Mouse (Mus musculus): ENCODE results near the gene Plekhg6. TPM values are rescaled to one million over a fixed set of nuclear protein-coding genes. Genes with fewer than 3 reads are reported as not detected.

Gene Plekhg6
- polyA plus RNA-seq, 1 experiment from 2014 or later: 2.8 TPM

- no peak overlapping the region for H3K27ac ChIP-seq (ENCODE audit: low read depth)
- no peak overlapping the region for H3K9ac ChIP-seq (ENCODE audit: low read length)
- peak; percentile 58 for ATAC-seq (replicated peaks; ENCODE audit: low FRiP score, low TSS enrichment, low read depth)
- H3K36me3 ChIP-seq (ENCODE audit: control insufficient read depth, insufficient read depth, low read length): no peaks in the 10 kb centered on the region
- H3K27me3 ChIP-seq (replicated peaks; ENCODE audit: control insufficient read depth, insufficient read depth, low read length): no peaks in the 10 kb centered on the region
- 15% methylated on average over 20 of the region's 20 CpGs for WGBS
- peak; percentile 84 for DNase-seq (ENCODE audit: low spot score)
- H3K4me2 ChIP-seq (ENCODE audit: low read length): peak overlapping the region; percentile 44
- peaks cover 21% of the 10 kb centered on the region for H3K4me1 ChIP-seq (replicated peaks; ENCODE audit: control insufficient read depth, insufficient read depth, low read length)
- peak overlapping the region; percentile 16; the same call in 1 of the 2 replicates for H3K4me3 ChIP-seq (ENCODE audit: low read depth, low read length)
- H3K9me3 ChIP-seq (ENCODE audit: control insufficient read depth, low read length): no peaks in the 10 kb centered on the region
These were observed 41.6 kb upstream of the Plekhg6 start for GRCm38 (mm10) chr6:125422051-125422822.

- Histone ChIP-seq H3K4me3 (ENCODE audit: low read depth, low read length) (no peak overlapping the region), H3K27me3 (replicated peaks; ENCODE audit: control insufficient read depth, insufficient read depth, low read length) (no peaks in the 10 kb centered on the region), H3K4me1 (replicated peaks; ENCODE audit: control insufficient read depth, insufficient read depth, low read length) (peaks cover 17% of the 10 kb centered on the region), H3K4me2 (ENCODE audit: low read length) (no peak overlapping the region), H3K9ac (ENCODE audit: low read length) (no peak overlapping the region), H3K9me3 (ENCODE audit: control insufficient read depth, low read length) (no peaks in the 10 kb centered on the region), H3K27ac (ENCODE audit: low read depth) (no peak overlapping the region), H3K36me3 (ENCODE audit: control insufficient read depth, insufficient read depth, low read length) (no peaks in the 10 kb centered on the region)
- DNase-seq (ENCODE audit: low spot score): no peak
- no peak for ATAC-seq (replicated peaks; ENCODE audit: low FRiP score, low TSS enrichment, low read depth)
- 57% methylated on average over 16 of the region's 16 CpGs for WGBS
These were observed 40.0 kb upstream of the Plekhg6 start for GRCm38 (mm10) chr6:125420458-125421063.

- Histone ChIP-seq H3K36me3 (ENCODE audit: control insufficient read depth, insufficient read depth, low read length) (no peaks in the 10 kb centered on the region), H3K27ac (ENCODE audit: low read depth) (no peak overlapping the region), H3K4me3 (ENCODE audit: low read depth, low read length) (no peak overlapping the region), H3K9me3 (ENCODE audit: control insufficient read depth, low read length) (no peaks in the 10 kb centered on the region), H3K27me3 (replicated peaks; ENCODE audit: control insufficient read depth, insufficient read depth, low read length) (no peaks in the 10 kb centered on the region), H3K9ac (ENCODE audit: low read length) (no peak overlapping the region), H3K4me2 (ENCODE audit: low read length) (no peak overlapping the region), H3K4me1 (replicated peaks; ENCODE audit: control insufficient read depth, insufficient read depth, low read length) (peaks cover 14% of the 10 kb centered on the region)
- peak; percentile 94 for DNase-seq (ENCODE audit: low spot score)
- 10% methylated on average over 9 of the region's 9 CpGs for WGBS
- peak; percentile 45 for ATAC-seq (replicated peaks; ENCODE audit: low FRiP score, low TSS enrichment, low read depth)
These were observed 38.2 kb upstream of the Plekhg6 start for GRCm38 (mm10) chr6:125418744-125419143.

- Histone ChIP-seq H3K4me2 (ENCODE audit: low read length) (no peak overlapping the region), H3K4me1 (replicated peaks; ENCODE audit: control insufficient read depth, insufficient read depth, low read length) (0 out of 2 replicates have a peak, but pooled peaks cover 5% of the 10 kb centered on the region), H3K27ac (ENCODE audit: low read depth) (no peak overlapping the region), H3K36me3 (ENCODE audit: control insufficient read depth, insufficient read depth, low read length) (no peaks in the 10 kb centered on the region), H3K9me3 (ENCODE audit: control insufficient read depth, low read length) (no peaks in the 10 kb centered on the region), H3K27me3 (replicated peaks; ENCODE audit: control insufficient read depth, insufficient read depth, low read length) (no peaks in the 10 kb centered on the region), H3K9ac (ENCODE audit: low read length) (no peak overlapping the region), H3K4me3 (ENCODE audit: low read depth, low read length) (no peak overlapping the region)
- no peak for ATAC-seq (replicated peaks; ENCODE audit: low FRiP score, low TSS enrichment, low read depth)
- 72% methylated on average over 9 of the region's 9 CpGs for WGBS
- DNase-seq (ENCODE audit: low spot score): no peak
These were observed 32.7 kb upstream of the Plekhg6 start for GRCm38 (mm10) chr6:125413326-125413725.

DNA sequence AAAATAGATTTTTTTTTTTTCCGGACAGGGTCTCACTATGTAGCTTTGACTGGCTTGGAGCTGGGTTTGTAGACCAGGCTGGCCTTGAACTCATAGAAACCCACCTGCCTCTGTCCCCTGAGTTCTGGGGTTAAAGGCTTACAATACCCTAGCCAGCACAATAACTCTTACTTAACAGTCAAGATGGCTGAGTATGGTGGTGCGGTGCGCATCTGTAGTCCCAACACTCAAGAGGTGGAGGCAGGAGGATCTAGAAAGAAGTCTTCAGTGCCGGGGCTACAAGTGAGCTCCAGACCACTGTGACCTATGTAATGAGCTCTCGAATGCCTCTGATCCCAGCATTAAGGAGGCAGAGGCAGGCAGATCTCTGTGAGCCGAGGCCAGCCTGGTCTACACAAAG, 31.1 kb upstream of the Plekhg6 start:
- WGBS: 93% methylated on average over 6 of the region's 6 CpGs

DNA sequence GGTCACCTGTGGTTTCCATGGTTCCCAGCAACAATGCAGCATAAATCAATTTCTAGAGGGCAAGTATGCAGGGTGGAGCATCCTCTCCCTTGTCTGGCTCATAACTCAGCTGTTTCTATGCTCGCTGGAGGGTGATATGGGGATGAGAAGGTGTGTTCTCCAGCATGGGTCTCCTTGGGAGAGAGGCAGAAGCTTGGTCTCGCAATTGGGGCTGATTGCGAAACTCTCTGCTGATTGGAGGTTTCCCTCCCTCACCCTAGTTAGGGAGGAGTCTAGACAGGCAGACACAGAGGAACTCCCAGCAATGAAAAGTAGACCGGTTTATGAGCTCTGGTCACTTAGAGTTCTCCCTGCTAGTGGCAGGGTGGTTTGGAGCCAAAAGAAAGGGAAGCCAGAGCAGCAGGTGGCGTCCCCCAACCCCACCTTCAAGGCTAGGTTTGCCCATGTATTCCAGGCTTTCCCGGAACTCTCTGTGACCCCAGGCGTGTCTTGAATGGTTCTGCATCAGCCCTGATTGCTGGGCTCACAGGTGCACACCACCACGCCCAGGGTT, 30.5 kb upstream of the Plekhg6 start:
- no peak overlapping the region for H3K27ac ChIP-seq (ENCODE audit: low read depth)
- DNase-seq (ENCODE audit: low spot score): peak; percentile 63
- no peak overlapping the region for H3K9ac ChIP-seq (ENCODE audit: low read length)
- H3K27me3 ChIP-seq (replicated peaks; ENCODE audit: control insufficient read depth, insufficient read depth, low read length): no peaks in the 10 kb centered on the region
- H3K36me3 ChIP-seq (ENCODE audit: control insufficient read depth, insufficient read depth, low read length): no peaks in the 10 kb centered on the region
- no peak overlapping the region for H3K4me2 ChIP-seq (ENCODE audit: low read length)
- H3K4me3 ChIP-seq (ENCODE audit: low read depth, low read length): no peak overlapping the region
- no peaks in the 10 kb centered on the region for H3K9me3 ChIP-seq (ENCODE audit: control insufficient read depth, low read length)
- 0 out of 2 replicates have a peak, but pooled peaks cover 5% of the 10 kb centered on the region for H3K4me1 ChIP-seq (replicated peaks; ENCODE audit: control insufficient read depth, insufficient read depth, low read length)
- 47% methylated on average over 8 of the region's 8 CpGs for WGBS
- peak; percentile 73 for ATAC-seq (replicated peaks; ENCODE audit: low FRiP score, low TSS enrichment, low read depth)

More for the DNA sequence above, 31.1 kb upstream of the Plekhg6 start:
- Histone ChIP-seq H3K9me3 (ENCODE audit: control insufficient read depth, low read length) (no peaks in the 10 kb centered on the region), H3K9ac (ENCODE audit: low read length) (no peak overlapping the region), H3K36me3 (ENCODE audit: control insufficient read depth, insufficient read depth, low read length) (no peaks in the 10 kb centered on the region), H3K27me3 (replicated peaks; ENCODE audit: control insufficient read depth, insufficient read depth, low read length) (no peaks in the 10 kb centered on the region), H3K4me2 (ENCODE audit: low read length) (no peak overlapping the region), H3K4me3 (ENCODE audit: low read depth, low read length) (no peak overlapping the region), H3K27ac (ENCODE audit: low read depth) (no peak overlapping the region), H3K4me1 (replicated peaks; ENCODE audit: control insufficient read depth, insufficient read depth, low read length) (0 out of 2 replicates have a peak, but pooled peaks cover 5% of the 10 kb centered on the region)
- no peak for ATAC-seq (replicated peaks; ENCODE audit: low FRiP score, low TSS enrichment, low read depth)
- no peak for DNase-seq (ENCODE audit: low spot score)

GRCm38 (mm10) chr6:125410551-125410950, 30.0 kb upstream of the Plekhg6 start:
- H3K27me3 ChIP-seq (replicated peaks; ENCODE audit: control insufficient read depth, insufficient read depth, low read length): no peaks in the 10 kb centered on the region
- no peaks in the 10 kb centered on the region for H3K36me3 ChIP-seq (ENCODE audit: control insufficient read depth, insufficient read depth, low read length)
- ATAC-seq (replicated peaks; ENCODE audit: low FRiP score, low TSS enrichment, low read depth) (0 out of 2 replicates have a peak, but pooled peaks have one; percentile 12), DNase-seq (ENCODE audit: low spot score) (no peak)
- 63% methylated on average over 11 of the region's 11 CpGs for WGBS
- no peak overlapping the region for H3K9ac ChIP-seq (ENCODE audit: low read length)
- no peak overlapping the region for H3K4me2 ChIP-seq (ENCODE audit: low read length)
- no peaks in the 10 kb centered on the region for H3K9me3 ChIP-seq (ENCODE audit: control insufficient read depth, low read length)
- H3K27ac ChIP-seq (ENCODE audit: low read depth): no peak overlapping the region
- 0 out of 2 replicates have a peak, but pooled peaks cover 5% of the 10 kb centered on the region for H3K4me1 ChIP-seq (replicated peaks; ENCODE audit: control insufficient read depth, insufficient read depth, low read length)
- no peak overlapping the region for H3K4me3 ChIP-seq (ENCODE audit: low read depth, low read length)

DNA sequence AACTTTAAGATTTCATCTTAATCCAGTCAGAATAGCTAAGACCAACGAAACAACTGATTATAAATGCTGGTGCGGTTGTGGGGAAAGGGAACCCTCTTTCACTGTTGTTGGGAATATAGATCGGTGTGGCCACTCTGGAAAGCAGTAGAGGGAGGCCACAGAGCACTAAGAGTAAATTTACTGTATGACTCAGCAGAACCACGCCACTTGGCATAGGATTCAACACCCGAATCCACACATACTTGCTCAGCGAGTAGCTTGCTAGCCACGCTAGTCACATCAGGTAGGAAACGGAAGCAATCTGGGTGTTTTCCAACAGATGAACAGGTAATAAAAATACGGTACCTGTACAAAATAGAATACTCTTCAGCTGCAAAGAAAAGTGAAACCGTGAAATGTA, 27.1 kb upstream of the Plekhg6 start:
- Histone ChIP-seq H3K9me3 (ENCODE audit: control insufficient read depth, low read length) (no peaks in the 10 kb centered on the region), H3K4me3 (ENCODE audit: low read depth, low read length) (no peak overlapping the region), H3K4me2 (ENCODE audit: low read length) (no peak overlapping the region), H3K27me3 (replicated peaks; ENCODE audit: control insufficient read depth, insufficient read depth, low read length) (no peaks in the 10 kb centered on the region), H3K36me3 (ENCODE audit: control insufficient read depth, insufficient read depth, low read length) (no peaks in the 10 kb centered on the region), H3K27ac (ENCODE audit: low read depth) (no peak overlapping the region), H3K4me1 (replicated peaks; ENCODE audit: control insufficient read depth, insufficient read depth, low read length) (0 out of 2 replicates have a peak, but pooled peaks cover 5% of the 10 kb centered on the region), H3K9ac (ENCODE audit: low read length) (no peak overlapping the region)
- 90% methylated on average over 10 of the region's 10 CpGs for WGBS
- no peak for DNase-seq (ENCODE audit: low spot score)
- no peak for ATAC-seq (replicated peaks; ENCODE audit: low FRiP score, low TSS enrichment, low read depth)
